Mouse (Mus musculus) frontal cortex, postnatal 14 days (tissue): ENCODE measurements around the gene Kif13a.
A peak's percentile ranks its signal among the peaks of the same experiment; 100 is the strongest.

ENCODE experiments used
- DNase-seq, 2 experiments: peaks; one replicate each; pipeline ENCODE4 v3.0.0; 2022; ENCODE audit warnings: low spot score in 2 of 2

Kif13a gene

GRCm38 (mm10) chr13:46929719-46930658, at the start of gene Kif13a:
Kif13a (minus strand) TSS chr13:46929867.
- peak; percentile 86 for DNase-seq

GRCm38 (mm10) chr13:46976532-46976931, 46.9 kb upstream of the Kif13a start:
- no peak for DNase-seq

GRCm38 (mm10) chr13:46975930-46976329, 46.3 kb upstream of the Kif13a start:
- DNase-seq: no peak

- no peak for DNase-seq
Measured at GRCm38 (mm10) chr13:46975031-46975551, 45.4 kb upstream of the Kif13a start.

GRCm38 (mm10) chr13:46970286-46970945, 40.7 kb upstream of the Kif13a start:
- DNase-seq: no peak

- DNase-seq: no peak
Measured at GRCm38 (mm10) chr13:46968626-46969025, 39.0 kb upstream of the Kif13a start.

- DNase-seq: no peak
Measured at GRCm38 (mm10) chr13:46967308-46967707, 37.6 kb upstream of the Kif13a start.

- no peak for DNase-seq
Measured at GRCm38 (mm10) chr13:46960878-46961474, 31.3 kb upstream of the Kif13a start.

- no peak for DNase-seq
Measured at GRCm38 (mm10) chr13:46959139-46959538, 29.5 kb upstream of the Kif13a start.

- no peak for DNase-seq
Measured at GRCm38 (mm10) chr13:46951212-46951611, 21.5 kb upstream of the Kif13a start.

GRCm38 (mm10) chr13:46949741-46950140, 20.1 kb upstream of the Kif13a start:
- DNase-seq: no peak

GRCm38 (mm10) chr13:46948027-46948426, 18.4 kb upstream of the Kif13a start:
- no peak for DNase-seq

GRCm38 (mm10) chr13:46946041-46946440, 16.4 kb upstream of the Kif13a start:
- no peak for DNase-seq

GRCm38 (mm10) chr13:46945256-46945655, 15.6 kb upstream of the Kif13a start:
- DNase-seq: no peak

GRCm38 (mm10) chr13:46943294-46943693, 13.6 kb upstream of the Kif13a start:
- DNase-seq: no peak

- DNase-seq: no peak
Measured at GRCm38 (mm10) chr13:46934116-46934515, 4.4 kb upstream of the Kif13a start.

- DNase-seq: no peak
Measured at GRCm38 (mm10) chr13:46932846-46933245, 3.2 kb upstream of the Kif13a start.

GRCm38 (mm10) chr13:46932049-46932448, 2.4 kb upstream of the Kif13a start:
- DNase-seq: no peak

- peak in 1 of 2 experiments; percentile 28 for DNase-seq
Measured at GRCm38 (mm10) chr13:46930659-46931046, 986 bp upstream of the Kif13a start.

GRCm38 (mm10) chr13:46928961-46929691, 541 bp downstream of the Kif13a start:
- DNase-seq: peak; percentile 25 to 26

- DNase-seq: no peak
Measured at GRCm38 (mm10) chr13:46928404-46928803, 1.3 kb downstream of the Kif13a start.

GRCm38 (mm10) chr13:46925671-46926070, 4.0 kb downstream of the Kif13a start:
- DNase-seq: no peak
